Mouse (Mus musculus): Measurements from ENCODE around the gene Dip2b. TPM values are rescaled to one million over a fixed set of nuclear protein-coding genes. Genes with fewer than 3 reads are reported as not detected.

The Dip2b gene
- polyA plus RNA-seq, 1 experiment from 2014 or later: 32.6 TPM

GRCm38 (mm10) chr15:100166464-100166863, 128.0 kb downstream of the Dip2b start:
- WGBS: 77% methylated on average over 3 of the region's 3 CpGs
- no peak overlapping the region for H3K4me3 ChIP-seq (ENCODE audit: low read depth, low read length)
- H3K27me3 ChIP-seq (ENCODE audit: control insufficient read depth, insufficient read depth, low read length): no peaks in the 10 kb centered on the region
- no peaks in the 10 kb centered on the region for H3K9me3 ChIP-seq (ENCODE audit: control insufficient read depth, low read length)
- no peak overlapping the region for H3K9ac ChIP-seq (replicated peaks; ENCODE audit: low read depth, low read length)
- H3K4me2 ChIP-seq (ENCODE audit: low read depth, low read length): no peak overlapping the region
- peak overlapping the region; percentile 18 for H3K27ac ChIP-seq (ENCODE audit: low read depth, low read length)
- H3K4me1 ChIP-seq (ENCODE audit: control insufficient read depth, insufficient read depth, low read length): no peaks in the 10 kb centered on the region
- H3K36me3 ChIP-seq (ENCODE audit: control insufficient read depth, insufficient read depth, low read length): peaks cover 41% of the 10 kb centered on the region
- ATAC-seq (ENCODE audit: low read depth): no peak

DNA sequence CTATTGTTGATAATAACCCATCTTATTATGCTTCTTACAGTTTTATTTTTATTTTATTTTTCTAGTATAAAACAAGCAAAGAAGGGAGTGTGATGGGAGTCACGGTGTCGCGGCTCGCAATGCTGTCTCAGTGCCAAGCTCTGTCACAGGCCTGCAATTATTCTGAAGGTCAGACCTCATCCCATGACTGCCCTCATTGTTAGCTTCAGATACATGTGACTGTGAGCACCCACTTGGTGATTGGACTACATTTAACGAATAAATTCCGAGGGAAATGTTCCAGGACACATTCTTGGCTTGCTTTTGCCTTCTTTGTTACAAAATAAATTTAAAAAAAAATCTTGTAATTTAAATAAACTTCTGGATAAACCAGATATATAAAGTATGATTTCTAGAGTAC, 129.3 kb downstream of the Dip2b start:
- Histone ChIP-seq H3K27ac (ENCODE audit: low read depth, low read length) (no peak overlapping the region), H3K9ac (replicated peaks; ENCODE audit: low read depth, low read length) (no peak overlapping the region), H3K4me3 (ENCODE audit: low read depth, low read length) (no peak overlapping the region), H3K9me3 (ENCODE audit: control insufficient read depth, low read length) (no peaks in the 10 kb centered on the region), H3K4me2 (ENCODE audit: low read depth, low read length) (no peak overlapping the region), H3K27me3 (ENCODE audit: control insufficient read depth, insufficient read depth, low read length) (no peaks in the 10 kb centered on the region), H3K36me3 (ENCODE audit: control insufficient read depth, insufficient read depth, low read length) (peaks cover 42% of the 10 kb centered on the region), H3K4me1 (ENCODE audit: control insufficient read depth, insufficient read depth, low read length) (no peaks in the 10 kb centered on the region)
- no peak for ATAC-seq (ENCODE audit: low read depth)
- 68% methylated on average over 6 of the region's 6 CpGs for WGBS

DNA sequence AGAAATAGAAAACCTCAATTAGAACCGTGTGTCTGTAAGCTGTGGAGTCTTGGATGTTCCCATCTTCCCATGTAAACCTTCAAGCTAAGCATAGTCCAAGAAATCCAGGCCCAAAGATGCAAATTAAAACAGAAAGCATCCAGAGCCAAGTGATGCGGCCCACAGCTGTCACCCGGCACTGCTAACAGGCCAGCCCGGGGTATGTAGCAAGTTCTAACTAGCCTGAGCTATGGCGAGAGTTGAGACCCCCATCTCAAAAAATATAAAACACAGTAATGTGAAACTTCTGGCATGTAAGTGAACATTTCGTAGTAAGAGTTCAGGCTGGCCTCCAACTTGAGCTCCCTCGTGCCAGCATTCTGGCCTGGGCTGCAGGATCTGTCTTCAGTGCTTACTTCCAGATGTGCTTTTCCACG, 129.7 kb downstream of the Dip2b start:
- Histone ChIP-seq H3K27ac (ENCODE audit: low read depth, low read length) (no peak overlapping the region), H3K9ac (replicated peaks; ENCODE audit: low read depth, low read length) (no peak overlapping the region), H3K9me3 (ENCODE audit: control insufficient read depth, low read length) (no peaks in the 10 kb centered on the region), H3K27me3 (ENCODE audit: control insufficient read depth, insufficient read depth, low read length) (no peaks in the 10 kb centered on the region), H3K4me1 (ENCODE audit: control insufficient read depth, insufficient read depth, low read length) (no peaks in the 10 kb centered on the region), H3K4me2 (ENCODE audit: low read depth, low read length) (no peak overlapping the region), H3K4me3 (ENCODE audit: low read depth, low read length) (no peak overlapping the region), H3K36me3 (ENCODE audit: control insufficient read depth, insufficient read depth, low read length) (peaks cover 43% of the 10 kb centered on the region)
- ATAC-seq (ENCODE audit: low read depth): no peak
- WGBS: 85% methylated on average over 8 of the region's 8 CpGs

DNA sequence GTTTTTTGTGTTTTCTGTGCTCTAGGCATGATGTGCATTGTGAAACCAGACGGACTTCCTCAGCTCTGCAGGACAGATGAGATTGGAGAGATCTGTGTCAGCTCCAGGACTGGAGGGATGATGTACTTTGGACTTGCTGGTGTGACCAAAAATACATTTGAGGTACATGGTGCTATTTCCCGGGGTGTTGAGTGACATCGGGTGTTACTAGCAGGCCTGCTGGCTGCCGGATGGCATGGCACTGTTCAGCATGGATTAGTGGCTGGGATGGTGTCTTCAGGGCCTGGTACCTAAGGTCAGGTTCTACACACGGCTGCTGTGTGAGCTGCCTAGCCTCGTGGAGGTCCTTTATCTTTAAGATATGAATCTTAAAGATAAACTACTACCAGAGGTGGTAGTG, 136.7 kb downstream of the Dip2b start:
- ATAC-seq (ENCODE audit: low read depth): no peak
- 96% methylated on average over 6 of the region's 6 CpGs for WGBS

GRCm38 (mm10) chr15:100177167-100177566, 138.7 kb downstream of the Dip2b start:
- Histone ChIP-seq H3K9me3 (ENCODE audit: control insufficient read depth, low read length) (no peaks in the 10 kb centered on the region), H3K4me2 (ENCODE audit: low read depth, low read length) (no peak overlapping the region), H3K27ac (ENCODE audit: low read depth, low read length) (no peak overlapping the region), H3K4me3 (ENCODE audit: low read depth, low read length) (no peak overlapping the region), H3K4me1 (ENCODE audit: control insufficient read depth, insufficient read depth, low read length) (no peaks in the 10 kb centered on the region), H3K36me3 (ENCODE audit: control insufficient read depth, insufficient read depth, low read length) (peaks cover 69% of the 10 kb centered on the region), H3K27me3 (ENCODE audit: control insufficient read depth, insufficient read depth, low read length) (no peaks in the 10 kb centered on the region), H3K9ac (replicated peaks; ENCODE audit: low read depth, low read length) (no peak overlapping the region)
- ATAC-seq (ENCODE audit: low read depth): no peak
- WGBS: 95% methylated on average over 3 of the region's 3 CpGs

More for the DNA sequence above, 136.7 kb downstream of the Dip2b start:
- no peak overlapping the region for H3K4me3 ChIP-seq (ENCODE audit: low read depth, low read length)
- peaks cover 63% of the 10 kb centered on the region for H3K36me3 ChIP-seq (ENCODE audit: control insufficient read depth, insufficient read depth, low read length)
- no peaks in the 10 kb centered on the region for H3K9me3 ChIP-seq (ENCODE audit: control insufficient read depth, low read length)
- no peak overlapping the region for H3K4me2 ChIP-seq (ENCODE audit: low read depth, low read length)
- H3K27me3 ChIP-seq (ENCODE audit: control insufficient read depth, insufficient read depth, low read length): no peaks in the 10 kb centered on the region
- H3K27ac ChIP-seq (ENCODE audit: low read depth, low read length): no peak overlapping the region
- no peak overlapping the region for H3K9ac ChIP-seq (replicated peaks; ENCODE audit: low read depth, low read length)
- H3K4me1 ChIP-seq (ENCODE audit: control insufficient read depth, insufficient read depth, low read length): no peaks in the 10 kb centered on the region

DNA sequence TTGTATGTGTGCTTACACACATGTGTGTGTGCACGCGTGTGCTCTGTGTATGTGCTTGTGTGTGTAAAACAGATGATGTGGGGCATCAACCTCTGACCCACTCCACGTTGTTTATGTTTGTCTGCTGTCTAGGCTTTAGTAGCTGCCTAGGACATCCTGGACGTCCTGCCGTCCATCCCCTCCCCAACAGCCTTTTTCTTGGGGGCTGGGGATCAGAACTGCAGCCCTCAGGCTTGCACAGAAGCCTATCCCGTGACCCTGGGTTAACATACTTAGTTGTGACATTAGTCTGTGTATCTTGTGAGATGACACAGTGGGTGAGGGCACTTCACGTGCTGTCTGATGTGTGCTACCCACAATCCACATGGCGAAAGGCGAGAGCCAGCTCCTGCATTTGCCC, 139.1 kb downstream of the Dip2b start:
- ATAC-seq (ENCODE audit: low read depth): no peak
- no peak overlapping the region for H3K9ac ChIP-seq (replicated peaks; ENCODE audit: low read depth, low read length)
- no peak overlapping the region for H3K4me2 ChIP-seq (ENCODE audit: low read depth, low read length)
- WGBS: 92% methylated on average over 9 of the region's 9 CpGs
- H3K9me3 ChIP-seq (ENCODE audit: control insufficient read depth, low read length): no peaks in the 10 kb centered on the region
- H3K4me1 ChIP-seq (ENCODE audit: control insufficient read depth, insufficient read depth, low read length): no peaks in the 10 kb centered on the region
- peaks cover 65% of the 10 kb centered on the region for H3K36me3 ChIP-seq (ENCODE audit: control insufficient read depth, insufficient read depth, low read length)
- no peaks in the 10 kb centered on the region for H3K27me3 ChIP-seq (ENCODE audit: control insufficient read depth, insufficient read depth, low read length)
- H3K4me3 ChIP-seq (ENCODE audit: low read depth, low read length): no peak overlapping the region
- H3K27ac ChIP-seq (ENCODE audit: low read depth, low read length): no peak overlapping the region

DNA sequence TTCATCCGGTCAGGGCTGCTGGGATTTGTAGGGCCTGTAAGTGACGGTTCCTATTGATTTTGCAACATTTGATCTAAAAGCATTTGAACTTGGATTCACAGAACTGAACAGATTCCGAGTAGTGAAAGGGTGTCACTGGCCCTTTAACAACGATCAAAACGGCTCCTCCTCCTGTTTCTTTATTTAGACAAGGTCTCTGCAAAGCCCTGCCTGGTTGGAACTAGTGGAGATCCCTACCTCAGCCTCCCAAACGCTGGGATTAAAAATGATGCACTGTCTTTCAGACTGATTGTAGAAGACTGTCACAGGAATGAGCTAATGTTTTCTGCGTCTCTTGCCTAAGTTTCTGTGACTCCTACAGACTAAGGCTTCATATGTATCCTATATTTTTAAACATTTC, 140.0 kb downstream of the Dip2b start:
- H3K27ac ChIP-seq (ENCODE audit: low read depth, low read length): no peak overlapping the region
- H3K9ac ChIP-seq (replicated peaks; ENCODE audit: low read depth, low read length): no peak overlapping the region
- no peak overlapping the region for H3K4me3 ChIP-seq (ENCODE audit: low read depth, low read length)
- no peaks in the 10 kb centered on the region for H3K9me3 ChIP-seq (ENCODE audit: control insufficient read depth, low read length)
- no peaks in the 10 kb centered on the region for H3K27me3 ChIP-seq (ENCODE audit: control insufficient read depth, insufficient read depth, low read length)
- H3K4me1 ChIP-seq (ENCODE audit: control insufficient read depth, insufficient read depth, low read length): no peaks in the 10 kb centered on the region
- WGBS: 76% methylated on average over 7 of the region's 7 CpGs
- H3K4me2 ChIP-seq (ENCODE audit: low read depth, low read length): no peak overlapping the region
- no peak for ATAC-seq (ENCODE audit: low read depth)
- H3K36me3 ChIP-seq (ENCODE audit: control insufficient read depth, insufficient read depth, low read length): peaks cover 58% of the 10 kb centered on the region

- ATAC-seq (ENCODE audit: low read depth): no peak
Observed at GRCm38 (mm10) chr15:100179685-100180084, 141.2 kb downstream of the Dip2b start.

DNA sequence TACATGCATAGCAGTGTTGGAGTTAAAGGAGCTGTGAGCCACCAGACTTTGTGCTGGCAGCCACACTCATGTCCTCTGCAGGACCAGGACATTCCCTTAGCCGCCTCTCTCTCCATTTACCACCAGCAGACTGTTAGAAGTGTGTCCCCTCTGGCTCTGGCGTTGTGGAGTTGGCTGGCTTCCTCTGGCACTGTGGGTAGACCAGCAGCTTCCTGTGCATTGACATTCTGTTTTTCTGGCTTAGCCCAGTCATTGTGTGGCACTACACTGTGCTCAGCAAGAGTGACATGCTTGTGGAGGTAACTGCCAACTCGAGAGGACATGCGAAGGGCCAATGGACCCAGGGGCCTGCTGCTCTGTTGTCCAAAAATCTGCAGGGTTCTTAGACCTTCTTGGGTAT, 141.8 kb downstream of the Dip2b start:
- H3K36me3 ChIP-seq (ENCODE audit: control insufficient read depth, insufficient read depth, low read length): peaks cover 58% of the 10 kb centered on the region
- H3K4me1 ChIP-seq (ENCODE audit: control insufficient read depth, insufficient read depth, low read length): no peaks in the 10 kb centered on the region
- 89% methylated on average over 4 of the region's 4 CpGs for WGBS
- no peaks in the 10 kb centered on the region for H3K27me3 ChIP-seq (ENCODE audit: control insufficient read depth, insufficient read depth, low read length)
- no peak overlapping the region for H3K27ac ChIP-seq (ENCODE audit: low read depth, low read length)
- H3K4me2 ChIP-seq (ENCODE audit: low read depth, low read length): no peak overlapping the region
- no peak for ATAC-seq (ENCODE audit: low read depth)
- H3K9me3 ChIP-seq (ENCODE audit: control insufficient read depth, low read length): no peaks in the 10 kb centered on the region
- no peak overlapping the region for H3K4me3 ChIP-seq (ENCODE audit: low read depth, low read length)
- H3K9ac ChIP-seq (replicated peaks; ENCODE audit: low read depth, low read length): no peak overlapping the region

More at GRCm38 (mm10) chr15:100179685-100180084, 141.2 kb downstream of the Dip2b start:
- Histone ChIP-seq H3K4me1 (ENCODE audit: control insufficient read depth, insufficient read depth, low read length) (no peaks in the 10 kb centered on the region), H3K27me3 (ENCODE audit: control insufficient read depth, insufficient read depth, low read length) (no peaks in the 10 kb centered on the region), H3K27ac (ENCODE audit: low read depth, low read length) (no peak overlapping the region), H3K9me3 (ENCODE audit: control insufficient read depth, low read length) (no peaks in the 10 kb centered on the region), H3K4me2 (ENCODE audit: low read depth, low read length) (no peak overlapping the region), H3K9ac (replicated peaks; ENCODE audit: low read depth, low read length) (no peak overlapping the region), H3K36me3 (ENCODE audit: control insufficient read depth, insufficient read depth, low read length) (peaks cover 59% of the 10 kb centered on the region), H3K4me3 (ENCODE audit: low read depth, low read length) (no peak overlapping the region)
- WGBS: 97% methylated on average over 6 of the region's 6 CpGs

DNA sequence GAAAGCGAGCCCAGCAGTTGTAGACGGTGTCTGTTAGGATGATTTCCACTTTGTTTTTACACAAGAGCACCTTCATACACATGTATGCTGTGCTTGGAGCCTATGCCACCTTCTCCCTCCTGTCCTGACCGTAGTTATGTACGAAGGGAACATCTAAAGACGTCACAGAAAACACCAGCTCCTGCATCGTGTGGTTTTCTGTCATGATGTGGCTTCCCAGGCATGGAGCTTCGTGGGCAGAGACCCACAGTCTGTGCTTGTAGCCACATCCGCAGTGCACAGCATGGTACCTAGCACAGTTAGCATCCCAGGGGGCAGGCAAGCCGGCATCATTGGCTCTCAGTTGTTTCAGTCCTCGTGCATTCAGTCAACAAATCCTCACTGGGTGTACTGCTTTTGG, 143.4 kb downstream of the Dip2b start:
- Histone ChIP-seq H3K36me3 (ENCODE audit: control insufficient read depth, insufficient read depth, low read length) (peaks cover 67% of the 10 kb centered on the region), H3K4me3 (ENCODE audit: low read depth, low read length) (no peak overlapping the region), H3K27me3 (ENCODE audit: control insufficient read depth, insufficient read depth, low read length) (no peaks in the 10 kb centered on the region), H3K9me3 (ENCODE audit: control insufficient read depth, low read length) (no peaks in the 10 kb centered on the region), H3K27ac (ENCODE audit: low read depth, low read length) (no peak overlapping the region), H3K9ac (replicated peaks; ENCODE audit: low read depth, low read length) (no peak overlapping the region), H3K4me2 (ENCODE audit: low read depth, low read length) (no peak overlapping the region), H3K4me1 (ENCODE audit: control insufficient read depth, insufficient read depth, low read length) (no peaks in the 10 kb centered on the region)
- 83% methylated on average over 10 of the region's 10 CpGs for WGBS
- no peak for ATAC-seq (ENCODE audit: low read depth)

Data from neural tube, embryonic 14.5 days (tissue).